Comparison of ENCODE assay signal across 19 mouse cellular contexts in the genomic region with DNA sequence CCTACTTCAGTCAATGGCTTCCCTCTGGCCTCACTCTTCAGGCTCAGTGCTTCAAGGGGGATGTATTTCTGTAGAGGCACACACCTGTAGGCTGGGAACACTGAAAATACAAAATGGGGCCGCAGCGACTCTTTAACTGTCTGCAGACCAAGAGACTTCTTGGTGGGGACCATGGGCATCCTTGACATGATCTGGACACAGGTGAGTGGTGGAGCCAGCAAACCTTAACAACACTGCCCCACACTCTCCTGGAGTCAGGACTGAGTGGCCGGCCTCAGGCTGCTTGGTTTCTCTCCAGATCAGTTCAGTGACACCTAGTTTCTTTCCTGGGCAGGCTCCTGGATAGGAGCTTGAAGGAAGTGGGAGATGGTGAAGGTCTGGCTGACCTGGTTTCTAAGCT.
"Had no signal": no experiment of that assay in that cellular context is flagged by ENCODE, and none has a peak within 500 bp of the region (broad histone marks: within the 10 kb centered on the region; RNA-seq: fewer than 3 reads in every experiment).

No protein-coding gene starts in this region.

- H3K4me3 ChIP-seq: liver, embryonic 12.5 days; midbrain, embryonic 10.5 days; midbrain, embryonic 12.5 days; myocyte; neural tube, embryonic 13.5 days; neural tube, embryonic 15.5 days had no signal

- H3K27ac ChIP-seq: liver, embryonic 12.5 days; liver, embryonic 14.5 days; midbrain, embryonic 10.5 days; midbrain, embryonic 12.5 days; neural tube, embryonic 13.5 days; neural tube, embryonic 15.5 days had no signal

- H3K9me3 ChIP-seq: liver, embryonic 12.5 days; midbrain, embryonic 10.5 days; midbrain, embryonic 12.5 days; neural tube, embryonic 13.5 days; neural tube, embryonic 15.5 days had no signal

- ATAC-seq: liver, embryonic 12.5 days; midbrain, embryonic 16.5 days had no signal

- H3K36me3 ChIP-seq: liver, embryonic 12.5 days; midbrain, embryonic 10.5 days; neural tube, embryonic 13.5 days; neural tube, embryonic 15.5 days had no signal

- H3K4me1 ChIP-seq: liver, embryonic 12.5 days; neural tube, embryonic 15.5 days had no signal

- DNase-seq: lung, adult 18-20 months; lung, embryonic 14.5 days; lung, postnatal 10 days; midbrain, embryonic 14.5 days; retina, postnatal 1 day; right cerebral cortex, adult 18-20 months; right cerebral cortex, postnatal 25 days; right cerebral cortex, postnatal 4 days; spleen, adult 18-20 months; thymus, adult 18-20 months; thymus, postnatal 14 days had no signal

- H3K9ac ChIP-seq: liver, embryonic 12.5 days; liver, embryonic 14.5 days; lung, embryonic 14.5 days; midbrain, embryonic 12.5 days; neural tube, embryonic 13.5 days; neural tube, embryonic 15.5 days had no signal

- H3K4me2 ChIP-seq: liver, embryonic 12.5 days; lung, embryonic 14.5 days; midbrain, embryonic 12.5 days; neural tube, embryonic 13.5 days; neural tube, embryonic 15.5 days had no signal

- H3K27me3 ChIP-seq: liver, embryonic 12.5 days; midbrain, embryonic 12.5 days; neural tube, embryonic 13.5 days; neural tube, embryonic 15.5 days had no signal
